Mouse (Mus musculus): ENCODE measurements around the gene Nudt1. TPM values are rescaled to one million over a fixed set of nuclear protein-coding genes. Genes with fewer than 3 reads are reported as not detected.

Nudt1 gene
- polyA plus RNA-seq, 1 experiment: 39.4 TPM

GRCm38 (mm10) chr5:140332519-140332918 lies 11.1 kb downstream of the Nudt1 start:
- Histone ChIP-seq H3K36me3 (ENCODE audit: control insufficient read depth, insufficient read depth, low read length, poor library complexity, severe bottlenecking) (no peaks in the 10 kb centered on the region), H3K27me3 (ENCODE audit: control insufficient read depth, insufficient read depth, low read length, poor library complexity, severe bottlenecking) (no peaks in the 10 kb centered on the region), H3K9ac (ENCODE audit: low read depth, poor library complexity, severe bottlenecking) (no peak overlapping the region), H3K4me1 (ENCODE audit: control insufficient read depth, insufficient read depth, low read length) (peaks cover 1% of the 10 kb centered on the region), H3K4me3 (ENCODE audit: low read depth, low read length) (peak overlapping the region; percentile 44), H3K27ac (ENCODE audit: insufficient read depth, low read length) (peak overlapping the region; percentile 85), H3K9me3 (replicated peaks; ENCODE audit: control insufficient read depth, insufficient read depth, low read length, poor library complexity, severe bottlenecking) (no peaks in the 10 kb centered on the region)
- TF ChIP-seq POLR2A (IDR thresholded peaks at IDR 0.05; ENCODE audit: insufficient read depth, low read length) (no peak), CTCF (IDR thresholded peaks at IDR 0.05; ENCODE audit: low read depth, low read length) (no peak), EP300 (IDR thresholded peaks at IDR 0.05; ENCODE audit: insufficient read depth, low read depth, low read length) (no peak)

GRCm38 (mm10) chr5:140333631-140334030 lies 12.2 kb downstream of the Nudt1 start:
- Histone ChIP-seq H3K36me3 (ENCODE audit: control insufficient read depth, insufficient read depth, low read length, poor library complexity, severe bottlenecking) (peaks cover 4% of the 10 kb centered on the region), H3K9ac (ENCODE audit: low read depth, poor library complexity, severe bottlenecking) (no peak overlapping the region), H3K27ac (ENCODE audit: insufficient read depth, low read length) (no peak overlapping the region), H3K4me3 (ENCODE audit: low read depth, low read length) (no peak overlapping the region), H3K27me3 (ENCODE audit: control insufficient read depth, insufficient read depth, low read length, poor library complexity, severe bottlenecking) (no peaks in the 10 kb centered on the region), H3K9me3 (replicated peaks; ENCODE audit: control insufficient read depth, insufficient read depth, low read length, poor library complexity, severe bottlenecking) (0 out of 2 replicates have a peak, but pooled peaks cover under 1% of the 10 kb centered on the region), H3K4me1 (ENCODE audit: control insufficient read depth, insufficient read depth, low read length) (peaks cover 1% of the 10 kb centered on the region)
- peak; percentile 44 for TF ChIP-seq CTCF (IDR thresholded peaks at IDR 0.05; ENCODE audit: low read depth, low read length)
- no peak for TF ChIP-seq EP300 (IDR thresholded peaks at IDR 0.05; ENCODE audit: insufficient read depth, low read depth, low read length)
- no peak for TF ChIP-seq POLR2A (IDR thresholded peaks at IDR 0.05; ENCODE audit: insufficient read depth, low read length)

GRCm38 (mm10) chr5:140336680-140337079 lies 15.2 kb downstream of the Nudt1 start:
- peaks cover 2% of the 10 kb centered on the region; the same call in 1 of the 2 replicates for H3K9me3 ChIP-seq (replicated peaks; ENCODE audit: control insufficient read depth, insufficient read depth, low read length, poor library complexity, severe bottlenecking)
- H3K27me3 ChIP-seq (ENCODE audit: control insufficient read depth, insufficient read depth, low read length, poor library complexity, severe bottlenecking): no peaks in the 10 kb centered on the region
- no peak overlapping the region for H3K4me3 ChIP-seq (ENCODE audit: low read depth, low read length)
- H3K9ac ChIP-seq (ENCODE audit: low read depth, poor library complexity, severe bottlenecking): no peak overlapping the region
- H3K27ac ChIP-seq (ENCODE audit: insufficient read depth, low read length): no peak overlapping the region
- peaks cover 1% of the 10 kb centered on the region for H3K4me1 ChIP-seq (ENCODE audit: control insufficient read depth, insufficient read depth, low read length)
- TF ChIP-seq POLR2A (IDR thresholded peaks at IDR 0.05; ENCODE audit: insufficient read depth, low read length) (no peak), CTCF (IDR thresholded peaks at IDR 0.05; ENCODE audit: low read depth, low read length) (peak; percentile 66)
- H3K36me3 ChIP-seq (ENCODE audit: control insufficient read depth, insufficient read depth, low read length, poor library complexity, severe bottlenecking): peaks cover 5% of the 10 kb centered on the region

GRCm38 (mm10) chr5:140338779-140339178 lies 17.3 kb downstream of the Nudt1 start:
- peak; percentile 51 for TF ChIP-seq CTCF (IDR thresholded peaks at IDR 0.05; ENCODE audit: low read depth, low read length)
- TF ChIP-seq POLR2A (IDR thresholded peaks at IDR 0.05; ENCODE audit: insufficient read depth, low read length): no peak
- peaks cover 5% of the 10 kb centered on the region for H3K36me3 ChIP-seq (ENCODE audit: control insufficient read depth, insufficient read depth, low read length, poor library complexity, severe bottlenecking)

GRCm38 (mm10) chr5:140339836-140340235 lies 18.4 kb downstream of the Nudt1 start:
- no peak for TF ChIP-seq POLR2A (IDR thresholded peaks at IDR 0.05; ENCODE audit: insufficient read depth, low read length)
- TF ChIP-seq CTCF (IDR thresholded peaks at IDR 0.05; ENCODE audit: low read depth, low read length): no peak
- TF ChIP-seq EP300 (IDR thresholded peaks at IDR 0.05; ENCODE audit: insufficient read depth, low read depth, low read length): no peak
- Histone ChIP-seq H3K4me1 (ENCODE audit: control insufficient read depth, insufficient read depth, low read length) (no peaks in the 10 kb centered on the region), H3K4me3 (ENCODE audit: low read depth, low read length) (no peak overlapping the region), H3K27me3 (ENCODE audit: control insufficient read depth, insufficient read depth, low read length, poor library complexity, severe bottlenecking) (no peaks in the 10 kb centered on the region), H3K9me3 (replicated peaks; ENCODE audit: control insufficient read depth, insufficient read depth, low read length, poor library complexity, severe bottlenecking) (peaks cover 2% of the 10 kb centered on the region; the same call in 1 of the 2 replicates), H3K27ac (ENCODE audit: insufficient read depth, low read length) (no peak overlapping the region), H3K9ac (ENCODE audit: low read depth, poor library complexity, severe bottlenecking) (no peak overlapping the region), H3K36me3 (ENCODE audit: control insufficient read depth, insufficient read depth, low read length, poor library complexity, severe bottlenecking) (peaks cover 5% of the 10 kb centered on the region)

More at GRCm38 (mm10) chr5:140338779-140339178, 17.3 kb downstream of the Nudt1 start:
- Histone ChIP-seq H3K9me3 (replicated peaks; ENCODE audit: control insufficient read depth, insufficient read depth, low read length, poor library complexity, severe bottlenecking) (peaks cover 2% of the 10 kb centered on the region; the same call in 1 of the 2 replicates), H3K4me1 (ENCODE audit: control insufficient read depth, insufficient read depth, low read length) (no peaks in the 10 kb centered on the region), H3K27me3 (ENCODE audit: control insufficient read depth, insufficient read depth, low read length, poor library complexity, severe bottlenecking) (no peaks in the 10 kb centered on the region), H3K27ac (ENCODE audit: insufficient read depth, low read length) (no peak overlapping the region), H3K4me3 (ENCODE audit: low read depth, low read length) (no peak overlapping the region), H3K9ac (ENCODE audit: low read depth, poor library complexity, severe bottlenecking) (no peak overlapping the region)

- peaks cover 5% of the 10 kb centered on the region for H3K36me3 ChIP-seq (ENCODE audit: control insufficient read depth, insufficient read depth, low read length, poor library complexity, severe bottlenecking)
- H3K4me3 ChIP-seq (ENCODE audit: low read depth, low read length): no peak overlapping the region
- no peak overlapping the region for H3K9ac ChIP-seq (ENCODE audit: low read depth, poor library complexity, severe bottlenecking)
- no peaks in the 10 kb centered on the region for H3K27me3 ChIP-seq (ENCODE audit: control insufficient read depth, insufficient read depth, low read length, poor library complexity, severe bottlenecking)
- peaks cover 2% of the 10 kb centered on the region; the same call in 1 of the 2 replicates for H3K9me3 ChIP-seq (replicated peaks; ENCODE audit: control insufficient read depth, insufficient read depth, low read length, poor library complexity, severe bottlenecking)
- TF ChIP-seq EP300 (IDR thresholded peaks at IDR 0.05; ENCODE audit: insufficient read depth, low read depth, low read length) (no peak), POLR2A (IDR thresholded peaks at IDR 0.05; ENCODE audit: insufficient read depth, low read length) (no peak), CTCF (IDR thresholded peaks at IDR 0.05; ENCODE audit: low read depth, low read length) (no peak)
- H3K27ac ChIP-seq (ENCODE audit: insufficient read depth, low read length): no peak overlapping the region
- H3K4me1 ChIP-seq (ENCODE audit: control insufficient read depth, insufficient read depth, low read length): no peaks in the 10 kb centered on the region
Measured at GRCm38 (mm10) chr5:140342880-140343279, 21.4 kb downstream of the Nudt1 start.

Measured in ES-Bruce4 (cell line).